Mouse (Mus musculus) bone marrow macrophage, adult 2 months (primary cell): ENCODE measurements around the gene Mmrn2. TPM values are rescaled to one million over a fixed set of nuclear protein-coding genes. Genes with fewer than 3 reads are reported as not detected.

ENCODE experiments used
- H3K27ac ChIP-seq: 2 replicates; pipeline ENCODE4 v1.5.1; 2012; ENCODE audit warnings: low read depth, low read length; ENCODE audit not compliant: insufficient read depth
- H3K4me1 ChIP-seq: 2 replicates; pipeline ENCODE4 v1.6.1; 2012; ENCODE audit warnings: low read length; ENCODE audit not compliant: control insufficient read depth, insufficient read depth
- H3K4me3 ChIP-seq: 2 replicates; pipeline ENCODE4 v1.5.1; 2012; ENCODE audit warnings: mild to moderate bottlenecking, low read length, moderate library complexity; ENCODE audit not compliant: insufficient read depth
- CTCF ChIP-seq: IDR thresholded peaks from 2 replicates; pipeline ENCODE4 v1.5.1; 2012; ENCODE audit warnings: low read depth, mild to moderate bottlenecking, low read length, moderate library complexity
- POLR2A ChIP-seq: IDR thresholded peaks from 2 replicates; pipeline ENCODE4 v1.6.1; 2012; ENCODE audit warnings: mild to moderate bottlenecking, low read depth, low read length, borderline replicate concordance
- polyA plus RNA-seq: library from polyadenylated mRNA; stranded (reverse); fragments of >200 nt; gene quantifications from 2 replicates; pipeline ENCODE4 v1.2.4, GENCODE M21; 2012; ENCODE audit not compliant: missing spikeins, insufficient read depth, insufficient read length

The Mmrn2 gene
- polyA plus RNA-seq, 1 experiment, result not detected

GRCm38 (mm10) chr14:34440526-34441066, 65.3 kb downstream of the Mmrn2 start:
- TF ChIP-seq POLR2A, result no peak
- H3K4me1 ChIP-seq, result peaks cover 17% of the 10 kb centered on the region
- H3K4me3 ChIP-seq, result no peak overlapping the region
- no peak overlapping the region for H3K27ac ChIP-seq

- no peak overlapping the region for H3K27ac ChIP-seq
- H3K4me1 ChIP-seq, result peaks cover 17% of the 10 kb centered on the region
- no peak overlapping the region for H3K4me3 ChIP-seq
- TF ChIP-seq CTCF (no peak), POLR2A (no peak)
Observed at GRCm38 (mm10) chr14:34442531-34442930, 67.3 kb downstream of the Mmrn2 start.

DNA sequence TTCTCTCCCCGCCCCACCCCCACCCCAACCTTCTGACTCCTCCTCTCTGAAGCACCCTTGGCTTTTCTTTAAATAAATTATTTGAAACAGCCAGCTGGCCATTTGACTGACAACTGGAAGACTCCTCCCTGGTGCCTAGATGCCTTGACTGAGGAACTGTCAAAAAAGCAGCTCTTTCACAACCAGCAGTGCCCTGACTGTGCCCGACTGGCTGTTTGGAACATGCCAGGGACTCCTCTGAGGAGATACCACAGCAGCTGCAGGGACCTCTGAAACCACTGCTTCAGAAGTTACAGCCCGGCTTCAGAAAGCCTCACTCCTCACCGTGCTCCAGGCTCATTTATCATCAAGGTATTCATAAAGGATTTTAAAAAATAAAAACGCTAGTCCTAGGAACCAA, 69.1 kb downstream of the Mmrn2 start:
- Histone ChIP-seq H3K4me3 (no peak overlapping the region), H3K4me1 (peaks cover 18% of the 10 kb centered on the region), H3K27ac (no peak overlapping the region)
- no peak for TF ChIP-seq CTCF

- no peak overlapping the region for H3K4me3 ChIP-seq
- H3K27ac ChIP-seq, result no peak overlapping the region
- H3K4me1 ChIP-seq, result peaks cover 24% of the 10 kb centered on the region
- TF ChIP-seq CTCF (no peak), POLR2A (no peak)
Observed at GRCm38 (mm10) chr14:34444924-34445323, 69.7 kb downstream of the Mmrn2 start.

DNA sequence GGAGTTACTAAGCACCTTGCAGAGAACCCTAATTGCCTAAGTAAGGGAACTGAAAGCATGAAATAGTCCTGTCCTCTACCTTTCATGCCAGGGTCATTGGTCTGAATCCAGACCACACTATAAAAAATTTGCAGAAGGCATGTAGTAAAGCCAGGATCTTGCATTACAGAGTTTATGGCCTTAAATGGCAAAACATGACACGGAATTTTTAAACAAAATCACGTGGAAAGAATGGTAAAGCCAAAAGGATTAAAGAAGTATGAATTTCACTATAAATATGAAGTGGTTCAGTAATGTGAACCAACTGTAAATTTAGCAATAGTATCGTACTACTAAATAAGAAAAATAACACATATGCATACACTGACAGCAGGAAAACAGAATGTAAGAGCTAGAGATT, 70.1 kb downstream of the Mmrn2 start:
- Histone ChIP-seq H3K4me1 (peaks cover 22% of the 10 kb centered on the region), H3K4me3 (no peak overlapping the region), H3K27ac (no peak overlapping the region)
- TF ChIP-seq POLR2A, result no peak
- TF ChIP-seq CTCF, result no peak

- no peak for TF ChIP-seq POLR2A
- no peak for TF ChIP-seq CTCF
Observed at GRCm38 (mm10) chr14:34446624-34447023, 71.4 kb downstream of the Mmrn2 start.

GRCm38 (mm10) chr14:34447659-34448058, 72.4 kb downstream of the Mmrn2 start:
- no peak overlapping the region for H3K27ac ChIP-seq
- TF ChIP-seq CTCF (no peak), POLR2A (no peak)
- H3K4me1 ChIP-seq, result peaks cover 15% of the 10 kb centered on the region
- no peak overlapping the region for H3K4me3 ChIP-seq

More at GRCm38 (mm10) chr14:34446624-34447023, 71.4 kb downstream of the Mmrn2 start:
- no peak overlapping the region for H3K27ac ChIP-seq
- no peak overlapping the region for H3K4me3 ChIP-seq
- peaks cover 15% of the 10 kb centered on the region for H3K4me1 ChIP-seq

GRCm38 (mm10) chr14:34448398-34448797, 73.1 kb downstream of the Mmrn2 start:
- no peak overlapping the region for H3K27ac ChIP-seq
- H3K4me1 ChIP-seq, result peaks cover 15% of the 10 kb centered on the region
- TF ChIP-seq CTCF (no peak), POLR2A (no peak)
- H3K4me3 ChIP-seq, result no peak overlapping the region

GRCm38 (mm10) chr14:34449807-34450206, 74.5 kb downstream of the Mmrn2 start:
- peaks cover 20% of the 10 kb centered on the region for H3K4me1 ChIP-seq
- TF ChIP-seq POLR2A (no peak), CTCF (no peak)
- H3K27ac ChIP-seq, result no peak overlapping the region
- no peak overlapping the region for H3K4me3 ChIP-seq

- Histone ChIP-seq H3K4me1 (peaks cover 17% of the 10 kb centered on the region), H3K4me3 (no peak overlapping the region), H3K27ac (no peak overlapping the region)
- TF ChIP-seq POLR2A (no peak), CTCF (no peak)
Observed at GRCm38 (mm10) chr14:34450451-34450850, 75.2 kb downstream of the Mmrn2 start.

DNA sequence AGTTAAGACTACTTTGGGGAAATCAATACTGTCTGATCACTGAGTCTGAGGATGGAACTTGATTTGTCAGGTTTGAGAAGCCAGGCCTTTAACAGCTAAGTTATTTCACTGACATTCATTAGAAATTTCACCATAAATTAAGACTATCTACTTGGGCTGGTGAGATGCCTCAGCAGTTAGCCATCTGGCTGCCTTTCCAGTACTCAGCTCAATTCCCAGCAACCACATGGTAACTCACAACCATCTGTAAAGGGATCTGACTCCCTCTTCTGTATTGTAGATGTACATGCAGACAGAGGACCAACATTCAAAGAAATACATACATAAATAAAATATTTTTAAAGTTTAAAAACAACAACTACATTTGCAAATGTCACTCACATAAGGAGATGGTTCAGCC, 76.6 kb downstream of the Mmrn2 start:
- Histone ChIP-seq H3K27ac (no peak overlapping the region), H3K4me1 (peaks cover 17% of the 10 kb centered on the region), H3K4me3 (no peak overlapping the region)
- TF ChIP-seq POLR2A, result no peak
- TF ChIP-seq CTCF, result no peak
